Mouse (Mus musculus) bone marrow macrophage, adult 2 months (primary cell): ENCODE measurements around the gene Nutm1. TPM values are rescaled to one million over a fixed set of nuclear protein-coding genes. Genes with fewer than 3 reads are reported as not detected.

ENCODE experiments used
- H3K27ac ChIP-seq: 2 replicates; pipeline ENCODE4 v1.5.1; 2012; ENCODE audit warnings: low read depth, low read length; ENCODE audit not compliant: insufficient read depth
- H3K4me1 ChIP-seq: 2 replicates; pipeline ENCODE4 v1.6.1; 2012; ENCODE audit warnings: low read length; ENCODE audit not compliant: control insufficient read depth, insufficient read depth
- H3K4me3 ChIP-seq: 2 replicates; pipeline ENCODE4 v1.5.1; 2012; ENCODE audit warnings: mild to moderate bottlenecking, low read length, moderate library complexity; ENCODE audit not compliant: insufficient read depth
- CTCF ChIP-seq: IDR thresholded peaks from 2 replicates; pipeline ENCODE4 v1.5.1; 2012; ENCODE audit warnings: low read depth, mild to moderate bottlenecking, low read length, moderate library complexity
- POLR2A ChIP-seq: IDR thresholded peaks from 2 replicates; pipeline ENCODE4 v1.6.1; 2012; ENCODE audit warnings: mild to moderate bottlenecking, low read depth, low read length, borderline replicate concordance
- polyA plus RNA-seq: library from polyadenylated mRNA; stranded (reverse); fragments of >200 nt; gene quantifications from 2 replicates; pipeline ENCODE4 v1.2.4, GENCODE M21; 2012; ENCODE audit not compliant: missing spikeins, insufficient read depth, insufficient read length

Nutm1 gene
- polyA plus RNA-seq, 1 experiment: not detected

GRCm38 (mm10) chr2:112282846-112283245 lies 23.8 kb upstream of the Nutm1 start:
- H3K4me3 ChIP-seq: no peak overlapping the region
- TF ChIP-seq POLR2A (no peak), CTCF (no peak)
- no peak overlapping the region for H3K27ac ChIP-seq
- H3K4me1 ChIP-seq: peaks cover 17% of the 10 kb centered on the region

- peaks cover 18% of the 10 kb centered on the region for H3K4me1 ChIP-seq
- TF ChIP-seq CTCF: no peak
- no peak for TF ChIP-seq POLR2A
These were observed 17.8 kb upstream of the Nutm1 start for GRCm38 (mm10) chr2:112276870-112277269.

GRCm38 (mm10) chr2:112273474-112273873 lies 14.4 kb upstream of the Nutm1 start:
- TF ChIP-seq POLR2A (no peak), CTCF (no peak)
- Histone ChIP-seq H3K4me1 (peaks cover 26% of the 10 kb centered on the region), H3K4me3 (no peak overlapping the region), H3K27ac (no peak overlapping the region)

More at GRCm38 (mm10) chr2:112276870-112277269, 17.8 kb upstream of the Nutm1 start:
- no peak overlapping the region for H3K4me3 ChIP-seq
- H3K27ac ChIP-seq: no peak overlapping the region

- H3K4me3 ChIP-seq: no peak overlapping the region
- TF ChIP-seq CTCF (no peak), POLR2A (no peak)
- H3K4me1 ChIP-seq: peaks cover 21% of the 10 kb centered on the region
- no peak overlapping the region for H3K27ac ChIP-seq
These were observed 13.8 kb upstream of the Nutm1 start for GRCm38 (mm10) chr2:112272909-112273308.

- Histone ChIP-seq H3K27ac (peak overlapping the region; percentile 40; the same call in 1 of the 2 replicates), H3K4me3 (peak overlapping the region; percentile 48), H3K4me1 (peaks cover 18% of the 10 kb centered on the region)
These were observed 10.9 kb upstream of the Nutm1 start for GRCm38 (mm10) chr2:112270011-112270410.

GRCm38 (mm10) chr2:112267547-112268269 lies 8.6 kb upstream of the Nutm1 start:
- peak overlapping the region; percentile 59 for H3K4me3 ChIP-seq

More at GRCm38 (mm10) chr2:112270011-112270410, 10.9 kb upstream of the Nutm1 start:
- TF ChIP-seq CTCF: no peak
- no peak for TF ChIP-seq POLR2A

GRCm38 (mm10) chr2:112266780-112267179 lies 7.7 kb upstream of the Nutm1 start:
- Histone ChIP-seq H3K4me1 (peaks cover 21% of the 10 kb centered on the region), H3K27ac (peak overlapping the region; percentile 88), H3K4me3 (peak overlapping the region; percentile 80)
- TF ChIP-seq CTCF (no peak), POLR2A (peak; percentile 71; the same call in 1 of the 2 replicates)

More at GRCm38 (mm10) chr2:112267547-112268269, 8.6 kb upstream of the Nutm1 start:
- Histone ChIP-seq H3K27ac (peak overlapping the region; percentile 88), H3K4me1 (peaks cover 22% of the 10 kb centered on the region)
- TF ChIP-seq CTCF: no peak

GRCm38 (mm10) chr2:112266242-112266592 lies 7.1 kb upstream of the Nutm1 start, which contains the start of gene Gm21985:
TSS of gene Gm21985 (plus strand) at chr2:112266314.
- Histone ChIP-seq H3K27ac (peak within 1 kb of the TSS; percentile 88), H3K4me3 (peak within 1 kb of the TSS; percentile 80), H3K4me1 (peaks cover 17% of the 10 kb centered on the region)
- peak; percentile 8; the same call in 1 of the 2 replicates for TF ChIP-seq CTCF
- no peak for TF ChIP-seq POLR2A

GRCm38 (mm10) chr2:112265448-112266241 lies 6.6 kb upstream of the Nutm1 start, which contains the start of gene Slc12a6:
TSS of gene Slc12a6 (plus strand) at chr2:112265825.
- peak within 1 kb of the TSS; percentile 80 for H3K4me3 ChIP-seq
- peak within 1 kb of the TSS; percentile 88 for H3K27ac ChIP-seq
- no peak for TF ChIP-seq CTCF
- TF ChIP-seq POLR2A: no peak
- peaks cover 16% of the 10 kb centered on the region for H3K4me1 ChIP-seq
